Mouse (Mus musculus): ENCODE measurements around the gene Slc37a1.

The Slc37a1 gene

DNA sequence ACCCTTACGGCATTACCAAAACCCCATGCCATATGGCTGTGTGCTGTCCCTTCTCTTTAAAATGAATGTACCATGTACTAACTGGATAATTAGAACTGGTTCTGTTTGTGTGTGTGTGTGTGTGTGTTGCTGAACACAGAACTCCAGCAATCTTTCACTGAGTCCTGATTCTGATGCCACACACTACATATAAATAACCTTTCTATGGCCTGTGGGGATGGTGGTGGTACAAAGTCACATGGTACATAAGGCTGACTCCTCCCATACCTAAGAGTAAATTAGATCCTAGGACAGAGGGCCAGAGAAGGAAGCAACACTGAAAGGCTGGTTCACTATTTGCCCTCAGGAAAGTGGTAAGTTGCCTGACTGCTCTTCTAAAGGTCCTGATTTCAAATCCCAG lies at the start of gene Slc37a1:
Gene Slc37a1, plus strand, starts transcription at position 301 of the 400 bp plus-strand sequence.
- in situ Hi-C loops (cut with MboI; ENCODE audit: low sequenced_read_pairs), result no loop called here

DNA sequence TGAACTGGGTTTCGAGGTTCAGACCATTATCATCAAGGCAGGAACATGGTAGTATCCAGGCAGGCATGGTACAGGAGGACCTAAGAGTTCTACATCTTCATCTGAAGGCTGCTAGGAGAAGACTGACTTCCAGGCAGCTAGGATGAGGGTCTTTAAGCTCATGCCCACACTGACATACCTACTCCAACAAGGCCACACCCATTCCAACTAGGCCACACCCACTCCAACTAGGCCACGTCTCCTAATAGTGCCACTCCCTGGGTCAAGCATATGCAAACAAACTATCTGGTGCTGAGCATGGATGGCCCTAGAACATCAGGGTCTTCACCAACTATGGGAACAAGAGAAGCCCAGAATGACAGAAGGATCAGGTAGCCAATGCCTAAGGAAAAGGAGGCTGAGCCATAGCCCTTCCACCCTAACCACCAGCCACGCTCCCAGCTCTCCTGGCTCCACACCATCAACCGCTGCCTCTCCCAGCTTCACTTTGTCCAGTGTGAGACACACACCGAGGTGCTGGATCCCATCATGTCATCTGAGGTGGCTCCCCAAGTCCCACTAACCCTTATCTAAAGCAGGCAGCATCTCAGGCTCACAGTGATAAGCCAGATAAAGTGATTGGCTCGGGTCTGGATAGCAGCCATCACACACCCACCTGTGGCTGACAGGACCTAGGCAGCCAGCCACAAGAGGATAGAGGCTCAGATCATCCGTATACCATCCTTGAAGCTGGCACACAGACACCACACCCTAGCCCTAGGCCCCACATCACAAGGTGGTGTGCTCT lies 48.2 kb upstream of the Slc37a1 start:
- in situ Hi-C loops (cut with MboI; ENCODE audit: low sequenced_read_pairs), result no loop called here

DNA sequence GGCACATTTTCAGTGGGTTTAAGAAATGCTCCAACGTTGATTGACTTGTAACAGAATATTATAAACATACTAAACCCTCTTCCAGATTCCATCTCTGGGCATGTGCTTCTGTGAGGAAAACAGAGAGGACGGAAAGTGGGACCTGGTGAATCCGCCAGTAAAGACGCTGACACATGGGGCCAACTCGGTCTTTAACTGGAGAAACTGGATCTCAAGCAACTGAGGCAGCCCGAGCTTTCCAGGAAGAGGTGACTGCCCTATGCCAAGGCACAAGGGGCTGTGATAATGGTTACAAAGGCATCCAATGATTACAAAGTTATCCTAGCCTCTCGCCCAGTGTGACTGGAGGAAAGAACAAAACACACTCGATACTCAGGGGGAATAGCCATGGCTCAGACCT lies 45.4 kb upstream of the Slc37a1 start:
- in situ Hi-C loops (cut with MboI; ENCODE audit: low sequenced_read_pairs), result no loop called here

DNA sequence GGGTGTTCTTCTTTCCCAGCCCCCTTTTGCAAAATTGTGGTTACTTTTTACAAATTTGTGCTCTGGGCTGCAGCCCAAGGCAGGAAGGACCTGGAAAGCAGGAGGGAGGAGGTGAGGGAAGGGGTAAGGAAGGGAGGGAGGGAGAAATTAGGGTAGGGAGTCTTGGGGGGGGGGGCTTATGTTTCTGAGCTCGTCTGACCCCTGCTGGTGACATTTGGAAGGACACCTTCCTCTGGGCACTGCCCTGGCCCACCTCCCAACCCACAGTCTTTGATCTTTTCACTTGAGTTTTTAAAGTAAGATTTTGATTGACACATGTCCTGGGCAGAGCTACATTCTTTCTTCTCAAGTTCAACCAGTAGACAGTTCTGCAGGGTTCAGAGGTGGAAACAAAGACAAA lies 43.8 kb upstream of the Slc37a1 start:
- in situ Hi-C loops (cut with MboI; ENCODE audit: low sequenced_read_pairs), result no loop called here

DNA sequence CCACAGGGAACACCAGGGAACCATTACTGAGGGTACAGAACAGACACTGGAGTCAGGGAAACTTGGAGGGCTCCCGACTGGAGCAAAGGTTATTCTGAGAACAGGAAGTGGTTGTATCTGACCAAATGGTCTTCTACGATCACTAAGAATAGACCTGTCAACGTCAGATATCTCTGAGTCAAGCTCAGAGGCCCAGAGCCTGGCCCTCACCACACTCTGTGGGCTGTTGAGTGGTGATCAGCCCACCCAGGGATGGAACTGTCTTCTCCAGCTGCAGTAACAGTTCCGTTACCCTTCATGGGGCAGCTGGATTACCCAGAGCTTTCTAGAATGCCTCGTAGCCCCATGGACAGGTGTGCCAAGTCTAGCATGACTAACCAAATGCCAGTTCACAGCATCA lies 41.3 kb upstream of the Slc37a1 start:
- in situ Hi-C loops (cut with MboI; ENCODE audit: low sequenced_read_pairs), result no loop called here

DNA sequence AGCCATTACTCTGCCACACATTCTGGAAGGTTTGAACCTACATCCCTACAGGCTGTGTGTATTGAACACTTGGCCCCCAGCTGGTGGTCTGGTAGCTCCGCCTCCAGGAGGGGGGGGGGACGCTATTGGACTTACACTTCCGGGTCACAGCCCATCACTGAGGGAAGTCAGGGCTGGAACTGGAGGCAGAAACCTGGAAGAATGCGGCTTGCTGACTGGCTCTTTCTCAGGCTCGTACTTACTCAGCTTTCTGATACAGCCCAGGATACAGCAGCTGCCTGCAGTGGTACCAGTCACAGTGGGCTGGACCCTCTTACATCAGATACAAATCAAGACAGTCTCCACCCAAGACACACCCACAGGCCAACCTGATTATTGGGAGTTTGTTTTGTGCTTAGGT lies 39.4 kb upstream of the Slc37a1 start:
- in situ Hi-C loops (cut with MboI; ENCODE audit: low sequenced_read_pairs), result no loop called here

DNA sequence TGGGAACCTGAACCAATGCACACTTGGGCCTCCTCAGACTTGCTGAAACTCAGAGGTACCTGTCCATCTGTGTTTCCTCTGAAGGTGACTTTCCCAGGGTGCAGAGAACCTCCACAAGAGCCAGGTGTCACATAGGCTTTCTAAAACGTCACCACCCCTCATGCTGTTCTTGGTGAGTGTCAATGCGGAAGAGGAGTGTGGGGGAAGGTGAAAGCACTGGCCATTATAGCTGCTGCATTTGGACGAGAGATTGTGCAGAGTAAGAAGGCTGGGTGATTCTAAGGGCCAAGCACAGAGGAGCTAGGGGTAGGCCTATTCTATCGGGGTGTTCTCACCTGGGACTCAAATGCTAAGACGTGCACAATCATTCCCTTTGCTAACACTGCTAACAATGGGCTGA lies 32.6 kb upstream of the Slc37a1 start:
- in situ Hi-C loops (cut with MboI; ENCODE audit: low sequenced_read_pairs), result loop anchor here (10.0 kb wide), 1 partner anchor 119 kb away; no protein-coding TSS in a partner anchor

DNA sequence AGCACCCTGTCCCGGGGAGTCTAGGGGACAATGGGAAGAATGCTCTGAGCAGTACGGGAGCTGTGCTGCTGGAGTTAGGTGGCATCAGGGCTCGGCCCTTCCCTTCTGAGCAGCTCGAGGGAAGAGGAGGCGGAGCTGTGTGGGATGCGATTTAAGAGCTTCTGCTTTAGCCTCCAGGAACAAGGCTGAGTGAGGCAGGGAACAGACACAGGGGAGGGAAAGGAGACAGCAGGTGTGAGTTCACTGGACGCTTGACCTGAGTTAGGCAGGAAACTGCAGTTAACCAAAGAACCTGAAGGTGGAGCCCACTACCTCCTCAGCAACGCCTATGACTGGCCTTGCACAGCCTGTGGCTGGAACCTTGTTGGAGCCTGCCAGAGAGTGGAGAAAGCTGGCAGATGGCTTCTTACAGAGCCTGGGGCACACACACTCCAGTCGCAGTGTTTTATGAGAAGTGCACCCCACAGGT lies 32.1 kb upstream of the Slc37a1 start:
- in situ Hi-C loops (cut with MboI; ENCODE audit: low sequenced_read_pairs), result loop anchor here (10.0 kb wide), 1 partner anchor 120 kb away; no protein-coding TSS in a partner anchor

DNA sequence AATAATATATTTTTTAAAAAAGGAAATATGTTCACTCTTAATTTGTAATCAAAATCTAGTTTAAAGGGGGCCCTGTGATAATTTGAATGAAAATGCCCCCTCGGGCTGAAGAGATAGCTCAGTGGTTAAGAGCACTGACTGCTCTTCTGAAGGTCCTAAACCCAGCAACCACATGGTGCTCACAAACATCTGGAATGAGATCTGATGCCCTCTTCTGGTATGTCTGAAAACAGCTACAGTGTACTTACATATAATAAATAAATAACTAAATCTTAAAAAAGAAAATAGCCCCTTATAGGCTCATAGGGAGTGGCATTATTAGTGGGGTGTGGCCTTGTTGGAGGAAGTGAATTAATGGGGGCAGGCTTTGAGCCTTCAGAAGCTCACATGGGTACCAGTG lies 29.4 kb upstream of the Slc37a1 start:
- in situ Hi-C loops (cut with MboI; ENCODE audit: low sequenced_read_pairs), result loop anchor here (10.0 kb wide), 1 partner anchor 122 kb away; no protein-coding TSS in a partner anchor

DNA sequence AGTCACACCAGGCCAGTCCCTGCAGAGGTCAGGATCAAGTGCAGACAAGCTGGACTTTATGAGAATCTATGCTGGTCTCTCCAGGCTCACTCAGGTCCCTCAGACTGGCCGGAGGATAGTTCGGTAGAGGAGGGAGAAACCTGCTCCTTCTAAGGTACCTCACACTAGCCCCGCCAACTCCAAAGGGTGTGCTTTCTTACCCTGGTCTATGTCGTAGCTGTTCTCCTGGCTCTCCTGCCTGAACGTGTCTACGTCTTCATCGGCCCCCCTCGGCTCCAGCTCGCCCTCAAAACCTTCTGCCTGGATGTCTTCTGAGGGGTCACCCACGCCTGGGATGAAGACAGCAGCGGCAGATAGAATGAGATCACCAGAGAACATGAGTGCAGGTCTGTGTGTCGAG lies 28.7 kb upstream of the Slc37a1 start:
- in situ Hi-C loops (cut with MboI; ENCODE audit: low sequenced_read_pairs), result loop anchor here (10.0 kb wide), 1 partner anchor 123 kb away; no protein-coding TSS in a partner anchor

DNA sequence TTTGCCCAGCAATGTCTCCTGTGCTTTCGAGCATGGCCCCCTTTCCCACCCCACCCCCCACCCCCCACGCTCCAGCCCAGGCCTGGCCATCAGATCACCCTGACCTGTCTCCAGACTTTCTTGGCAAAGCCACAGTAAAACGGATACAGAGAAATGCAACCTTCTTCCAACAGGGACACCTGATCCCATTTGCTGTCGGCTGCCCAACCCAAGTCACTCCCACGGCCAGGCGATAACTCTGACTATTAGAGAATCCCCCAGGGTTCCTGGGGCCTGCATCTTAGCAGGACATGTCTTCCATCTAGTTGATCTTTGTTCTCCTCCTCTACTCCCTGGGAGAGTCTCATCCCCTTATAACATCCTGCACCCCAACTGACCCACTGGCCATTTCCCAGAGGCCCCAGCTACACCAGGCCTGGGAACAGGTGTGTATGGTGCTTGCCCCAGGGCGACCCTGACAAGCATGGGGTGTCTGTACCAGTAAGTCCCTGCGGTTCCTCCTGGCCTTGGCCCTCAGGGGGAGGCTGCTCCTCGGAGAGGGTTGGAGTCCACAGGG lies 28.2 kb upstream of the Slc37a1 start:
- in situ Hi-C loops (cut with MboI; ENCODE audit: low sequenced_read_pairs), result loop anchor here (10.0 kb wide), 1 partner anchor 124 kb away; no protein-coding TSS in a partner anchor

DNA sequence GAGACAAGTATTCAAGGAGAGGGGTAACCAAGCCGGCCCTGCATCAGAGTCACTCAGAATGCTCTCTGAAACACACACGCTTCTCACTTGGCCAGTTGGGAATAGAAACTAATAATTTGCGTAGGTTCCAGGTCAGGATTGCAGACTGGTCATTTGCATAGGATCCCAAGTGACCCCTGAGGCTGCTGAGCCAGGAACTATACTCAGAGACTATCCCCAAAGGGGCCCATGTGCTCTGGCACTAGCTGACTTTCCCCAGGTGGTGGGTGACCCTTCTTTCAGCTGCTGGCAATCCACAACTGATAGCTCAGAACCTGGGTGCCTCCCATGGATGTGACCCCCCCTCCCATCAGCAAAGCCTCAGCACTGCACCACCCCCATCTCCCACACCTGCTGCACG lies 27.4 kb upstream of the Slc37a1 start:
- in situ Hi-C loops (cut with MboI; ENCODE audit: low sequenced_read_pairs), result loop anchor here (10.0 kb wide), 1 partner anchor 124 kb away; no protein-coding TSS in a partner anchor

DNA sequence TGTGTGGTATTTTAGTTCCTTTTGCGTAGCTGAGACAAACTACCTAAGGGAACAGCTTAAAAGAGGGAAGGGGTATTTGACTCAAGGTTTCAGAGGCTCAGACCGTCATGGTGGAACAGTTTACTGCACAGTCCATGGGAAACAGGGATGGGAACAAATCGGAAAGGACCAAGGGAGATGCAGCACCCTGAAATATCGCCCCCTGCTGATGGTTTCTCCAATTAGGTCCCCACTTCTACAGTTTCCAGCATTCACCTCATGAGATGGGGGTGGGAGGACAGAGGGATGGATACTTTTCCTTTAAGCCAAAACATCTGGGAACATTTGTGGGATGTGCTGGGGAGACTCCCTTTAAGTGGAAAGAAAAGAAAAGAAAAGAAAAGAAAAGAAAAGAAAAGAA lies 26.8 kb upstream of the Slc37a1 start:
- in situ Hi-C loops (cut with MboI; ENCODE audit: low sequenced_read_pairs), result loop anchor here (10.0 kb wide), 1 partner anchor 125 kb away; no protein-coding TSS in a partner anchor

DNA sequence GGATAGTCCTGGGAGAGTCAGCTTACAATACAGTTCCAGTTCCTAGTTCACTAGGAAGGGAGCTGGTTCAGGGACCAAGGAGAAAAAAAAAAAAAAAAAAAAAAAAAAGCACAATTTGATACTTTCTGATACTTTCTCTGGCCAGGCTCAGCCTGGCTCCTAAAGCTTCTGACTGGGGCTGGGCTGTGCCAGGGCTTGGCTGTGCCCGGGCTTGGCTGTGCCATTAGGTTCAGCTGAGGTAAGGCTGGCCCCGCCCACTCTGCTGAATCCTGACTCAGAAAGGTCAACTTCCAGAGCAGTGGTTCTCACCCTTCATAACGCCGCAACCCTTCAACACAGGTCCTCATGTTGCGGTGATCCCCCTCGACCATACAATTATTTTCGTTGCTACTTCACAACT lies 26.2 kb upstream of the Slc37a1 start:
- in situ Hi-C loops (cut with MboI; ENCODE audit: low sequenced_read_pairs), result no loop called here

DNA sequence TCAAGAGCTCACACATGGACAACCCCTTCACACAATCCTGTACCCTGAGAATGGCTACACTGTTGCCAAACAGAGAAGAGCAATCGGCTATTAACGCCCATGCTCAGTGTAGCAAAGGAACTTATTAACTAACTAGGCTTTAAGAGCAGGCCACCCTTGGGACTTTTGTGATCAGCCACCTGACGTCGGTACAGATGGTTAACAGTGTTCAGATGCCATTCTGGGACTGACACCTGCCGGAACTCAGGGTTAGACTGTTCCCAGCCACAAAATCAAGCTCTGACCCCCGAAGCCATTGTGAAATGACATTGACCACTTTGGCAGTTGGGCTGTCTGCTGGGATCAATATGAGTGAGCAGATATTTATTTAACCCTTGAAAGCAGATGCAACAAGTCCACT lies 25.2 kb upstream of the Slc37a1 start:
- in situ Hi-C loops (cut with MboI; ENCODE audit: low sequenced_read_pairs), result no loop called here

DNA sequence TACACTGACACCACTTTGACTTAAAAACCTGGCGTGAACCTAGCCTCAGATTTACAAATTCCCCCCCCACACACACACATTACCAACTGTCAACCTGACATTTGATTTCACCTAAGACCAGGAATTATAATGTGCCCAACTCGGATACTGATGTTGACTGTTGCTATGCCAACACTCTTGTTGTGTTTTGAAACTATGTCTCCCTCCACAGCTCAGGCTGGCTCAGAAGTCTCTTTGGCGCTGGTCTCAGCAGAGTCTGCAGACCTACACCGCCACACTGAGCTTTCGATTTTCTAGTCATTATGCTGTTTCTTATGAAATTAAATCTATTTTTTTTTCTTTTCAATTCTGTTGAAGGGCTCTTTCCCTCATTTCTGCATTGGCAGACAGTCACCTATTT lies 23.9 kb upstream of the Slc37a1 start:
- in situ Hi-C loops (cut with MboI; ENCODE audit: low sequenced_read_pairs), result no loop called here

DNA sequence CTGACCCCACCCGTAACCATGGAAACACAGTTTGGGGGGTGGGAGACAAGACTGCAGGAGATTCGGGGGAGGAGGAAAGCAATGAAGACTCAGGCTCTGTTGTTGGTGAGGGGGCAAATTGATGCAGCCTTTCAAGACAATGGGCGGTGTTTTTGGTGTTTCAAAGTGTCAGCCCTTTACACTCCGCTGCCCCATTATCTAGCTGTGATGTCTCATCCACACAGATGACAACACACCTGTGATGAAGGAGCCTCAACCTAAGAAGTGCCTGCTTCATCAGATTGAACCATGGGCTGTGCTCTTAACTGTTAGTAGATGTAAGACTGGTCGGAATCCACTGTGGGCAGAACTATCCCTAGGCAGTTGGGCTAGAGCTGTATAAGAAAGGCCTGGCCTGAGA lies 22.8 kb upstream of the Slc37a1 start:
- in situ Hi-C loops (cut with MboI; ENCODE audit: low sequenced_read_pairs), result no loop called here

DNA sequence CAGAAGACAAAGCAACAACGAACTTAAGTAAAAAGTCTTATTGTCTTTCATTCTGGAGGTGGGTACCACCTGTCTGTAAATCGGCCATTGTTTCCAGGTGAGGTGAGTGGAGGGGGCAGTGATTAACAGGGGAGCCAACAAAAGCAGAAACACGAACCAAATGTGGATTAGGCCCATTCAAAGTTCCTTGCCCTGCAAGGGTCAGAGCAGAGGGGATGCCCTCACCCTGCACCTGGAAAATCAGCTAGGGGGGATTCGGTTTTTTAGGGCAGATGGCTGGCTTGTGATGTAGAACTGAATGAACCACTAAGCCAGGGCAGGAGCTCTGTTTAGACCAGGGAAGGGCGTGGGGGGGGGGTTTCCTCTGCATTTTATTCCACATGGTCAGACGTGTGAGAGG lies 22.2 kb upstream of the Slc37a1 start:
- in situ Hi-C loops (cut with MboI; ENCODE audit: low sequenced_read_pairs), result no loop called here

DNA sequence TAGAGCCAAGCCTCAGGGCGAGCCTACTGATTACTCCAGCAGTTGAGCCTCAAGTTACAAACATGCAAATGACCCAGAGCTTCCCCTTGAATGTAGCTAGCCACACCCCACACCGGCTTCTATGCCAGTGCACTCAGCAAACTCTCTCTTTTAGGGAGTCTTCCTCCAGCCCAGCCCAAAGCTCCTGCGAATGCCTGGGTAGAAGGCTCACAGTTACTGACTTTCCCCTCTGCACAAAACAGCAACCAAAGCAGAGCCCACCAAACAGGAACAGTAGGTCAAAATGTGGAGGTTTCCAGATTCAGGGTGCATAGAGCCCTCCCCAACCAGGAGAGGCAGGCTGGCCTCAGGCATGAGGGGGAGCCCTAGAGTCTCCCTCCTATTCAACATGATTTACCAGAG lies 21.4 kb upstream of the Slc37a1 start:
- in situ Hi-C loops (cut with MboI; ENCODE audit: low sequenced_read_pairs), result no loop called here

DNA sequence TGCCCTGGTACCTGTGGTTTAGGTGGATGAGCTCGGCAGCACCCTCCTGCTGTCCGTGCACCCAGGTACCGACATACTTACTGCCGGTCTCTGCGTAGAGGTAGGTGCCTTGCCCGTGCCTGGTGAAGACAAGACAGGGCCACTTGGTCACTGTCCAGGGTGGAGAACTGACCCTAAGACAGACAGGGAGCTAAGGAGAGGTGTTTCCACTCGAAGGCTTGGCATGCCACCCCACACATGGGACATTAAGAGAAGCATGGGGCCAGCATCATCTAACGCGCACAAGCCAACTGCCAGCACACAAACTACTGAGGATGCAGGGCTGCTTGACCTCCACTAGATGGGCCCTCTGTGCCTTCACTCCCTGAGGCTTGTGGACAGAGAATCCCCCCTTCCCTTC lies 20.8 kb upstream of the Slc37a1 start:
- in situ Hi-C loops (cut with MboI; ENCODE audit: low sequenced_read_pairs), result no loop called here

DNA sequence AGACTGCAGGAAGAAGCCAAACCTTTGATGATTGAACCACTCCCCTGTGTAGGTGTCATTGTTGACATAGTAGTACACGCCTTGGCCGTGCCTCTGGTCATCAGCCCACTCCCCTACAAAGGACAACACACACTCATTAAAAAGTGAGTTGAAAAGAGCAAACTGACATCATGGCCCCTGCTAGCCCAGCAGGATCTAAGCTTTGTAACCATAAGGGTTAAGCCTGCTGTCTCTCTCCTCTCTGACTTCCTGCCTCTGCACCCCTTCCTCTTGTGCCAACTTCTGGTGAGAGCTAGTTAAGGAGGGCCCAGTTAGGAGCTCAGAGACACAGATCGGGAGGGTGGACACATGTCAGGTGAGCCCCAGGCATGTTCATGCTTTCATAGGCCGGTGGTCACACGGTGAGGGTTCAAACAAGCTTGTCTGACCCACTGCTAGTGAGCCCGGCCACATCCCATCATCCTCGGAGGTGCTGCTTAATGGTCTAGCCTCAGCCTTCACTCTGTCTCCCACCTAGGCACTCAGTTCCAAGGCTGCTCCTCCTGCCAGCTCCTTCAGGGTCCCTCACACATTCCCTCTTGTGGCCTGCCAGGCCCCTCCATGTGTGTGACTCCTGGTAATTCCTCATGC lies 20.2 kb upstream of the Slc37a1 start:
- in situ Hi-C loops (cut with MboI; ENCODE audit: low sequenced_read_pairs), result no loop called here

DNA sequence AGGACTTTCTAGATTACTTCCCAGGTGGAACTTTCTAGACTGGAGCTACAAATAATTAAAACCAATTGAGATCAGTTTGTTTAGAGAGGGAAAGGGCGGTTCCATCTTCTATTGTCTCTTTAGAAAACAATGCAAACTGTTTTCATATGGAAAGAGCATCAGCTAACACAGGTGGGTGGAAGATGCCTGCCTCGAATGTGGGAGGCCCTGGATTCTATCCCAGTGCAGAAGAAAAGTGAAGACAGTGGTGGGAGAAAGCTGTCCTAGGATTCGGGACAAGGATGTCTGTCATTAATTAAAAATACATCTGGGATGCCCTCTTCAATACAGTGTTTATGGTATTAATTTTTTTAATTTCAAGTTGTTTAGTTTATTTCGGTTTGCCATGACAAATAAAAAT lies 19.5 kb upstream of the Slc37a1 start:
- in situ Hi-C loops (cut with MboI; ENCODE audit: low sequenced_read_pairs), result no loop called here
